Mouse (Mus musculus) urinary bladder, postnatal 4 days (tissue): Measurements from ENCODE around the gene Gm20604.

Experiments used
- DNase-seq, 2 experiments: peaks; one replicate each; pipeline ENCODE4 v3.0.0; 2021 to 2022; ENCODE audit warnings: low spot score in 2 of 2

The Gm20604 gene

GRCm38 (mm10) chr12:102743036-102743588 lies 15.4 kb downstream of the Gm20604 start:
- no peak for DNase-seq

GRCm38 (mm10) chr12:102742056-102742455 lies 16.4 kb downstream of the Gm20604 start:
- no peak for DNase-seq

GRCm38 (mm10) chr12:102740285-102740684 lies 18.2 kb downstream of the Gm20604 start:
- no peak for DNase-seq

GRCm38 (mm10) chr12:102739096-102739495 lies 19.4 kb downstream of the Gm20604 start:
- DNase-seq, result no peak

- peak in 1 of 2 experiments; percentile 69 for DNase-seq
These were observed 25.1 kb downstream of the Gm20604 start for GRCm38 (mm10) chr12:102733381-102733780.

GRCm38 (mm10) chr12:102730798-102731619 lies 27.5 kb downstream of the Gm20604 start:
- no peak for DNase-seq

GRCm38 (mm10) chr12:102729855-102730797 lies 28.3 kb downstream of the Gm20604 start:
- DNase-seq, result peak; percentile 46 to 76

- no peak for DNase-seq
These were observed 32.7 kb downstream of the Gm20604 start for GRCm38 (mm10) chr12:102725761-102726175.

GRCm38 (mm10) chr12:102725146-102725545 lies 33.3 kb downstream of the Gm20604 start:
- no peak for DNase-seq

GRCm38 (mm10) chr12:102723861-102724260 lies 34.6 kb downstream of the Gm20604 start:
- no peak for DNase-seq

- DNase-seq, result no peak
These were observed 35.5 kb downstream of the Gm20604 start for GRCm38 (mm10) chr12:102722966-102723365.

GRCm38 (mm10) chr12:102722451-102722850 lies 36.0 kb downstream of the Gm20604 start:
- DNase-seq, result no peak

GRCm38 (mm10) chr12:102719552-102720315 lies 38.7 kb downstream of the Gm20604 start:
- DNase-seq, result no peak

- no peak for DNase-seq
These were observed 43.6 kb downstream of the Gm20604 start for GRCm38 (mm10) chr12:102714654-102715395.

- DNase-seq, result no peak
These were observed 44.4 kb downstream of the Gm20604 start for GRCm38 (mm10) chr12:102714116-102714515.

GRCm38 (mm10) chr12:102713153-102713865 lies 45.2 kb downstream of the Gm20604 start:
- DNase-seq, result no peak

GRCm38 (mm10) chr12:102710851-102711375 lies 47.6 kb downstream of the Gm20604 start:
- no peak for DNase-seq

- no peak for DNase-seq
These were observed 48.6 kb downstream of the Gm20604 start for GRCm38 (mm10) chr12:102709896-102710295.

- no peak for DNase-seq
These were observed 50.3 kb downstream of the Gm20604 start for GRCm38 (mm10) chr12:102708220-102708619.
